Mouse (Mus musculus) splenic B cell, adult 2 months (primary cell): Measurements from ENCODE around the gene Arl4d.

ENCODE experiments used
- DNase-seq: peaks from one replicate; pipeline ENCODE4 v3.0.0-alpha.2; 2011; ENCODE audit warnings: low read depth, low spot score
- H3K27me3 ChIP-seq: 2 replicates; pipeline ENCODE4 v1.6.1; 2012; ENCODE audit warnings: mild to moderate bottlenecking, low read length, moderate library complexity, mixed read lengths; ENCODE audit not compliant: control insufficient read depth, poor library complexity, insufficient read depth, severe bottlenecking
- H3K36me3 ChIP-seq: 2 replicates; pipeline ENCODE4 v1.6.1; 2012; ENCODE audit warnings: mild to moderate bottlenecking, low read length, moderate library complexity, mixed read lengths; ENCODE audit not compliant: control insufficient read depth, poor library complexity, insufficient read depth, severe bottlenecking

Gene Arl4d

GRCm38 (mm10) chr11:101708482-101708881, 43.1 kb downstream of the Arl4d start:
- Histone ChIP-seq H3K36me3 (no peaks in the 10 kb centered on the region), H3K27me3 (no peaks in the 10 kb centered on the region)
- no peak for DNase-seq

- H3K36me3 ChIP-seq, result no peaks in the 10 kb centered on the region
- no peaks in the 10 kb centered on the region for H3K27me3 ChIP-seq
- no peak for DNase-seq
These were observed 47.5 kb downstream of the Arl4d start for GRCm38 (mm10) chr11:101712811-101713210.

DNA sequence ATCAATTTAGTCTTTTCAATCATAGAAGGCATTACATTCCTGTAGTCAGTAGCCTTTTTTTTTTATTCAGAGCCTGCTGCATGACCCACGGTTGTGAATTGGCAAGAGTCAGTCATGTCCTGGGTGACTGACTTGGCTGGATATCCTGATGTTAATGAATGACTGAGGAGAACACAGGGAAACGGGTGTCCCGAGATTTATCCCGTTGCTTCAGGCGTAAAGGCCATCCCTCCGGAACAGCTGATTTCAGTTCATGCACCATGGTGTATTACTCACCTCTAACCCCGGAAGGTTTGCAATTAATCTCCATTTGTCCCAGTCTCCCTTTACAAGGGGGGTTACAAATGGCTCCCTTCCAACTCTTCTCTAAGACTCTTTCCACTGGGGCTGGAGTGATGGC, 48.7 kb downstream of the Arl4d start:
- no peaks in the 10 kb centered on the region for H3K27me3 ChIP-seq
- no peak for DNase-seq
- no peaks in the 10 kb centered on the region for H3K36me3 ChIP-seq
